Mouse (Mus musculus): ENCODE data around the gene Slc2a10.
"Not testable (repeated sequence)": the region's sequence is repeated elsewhere in the genome, so short reads cannot be mapped to it uniquely, and the experiment has no call there.

Gene Slc2a10

DNA sequence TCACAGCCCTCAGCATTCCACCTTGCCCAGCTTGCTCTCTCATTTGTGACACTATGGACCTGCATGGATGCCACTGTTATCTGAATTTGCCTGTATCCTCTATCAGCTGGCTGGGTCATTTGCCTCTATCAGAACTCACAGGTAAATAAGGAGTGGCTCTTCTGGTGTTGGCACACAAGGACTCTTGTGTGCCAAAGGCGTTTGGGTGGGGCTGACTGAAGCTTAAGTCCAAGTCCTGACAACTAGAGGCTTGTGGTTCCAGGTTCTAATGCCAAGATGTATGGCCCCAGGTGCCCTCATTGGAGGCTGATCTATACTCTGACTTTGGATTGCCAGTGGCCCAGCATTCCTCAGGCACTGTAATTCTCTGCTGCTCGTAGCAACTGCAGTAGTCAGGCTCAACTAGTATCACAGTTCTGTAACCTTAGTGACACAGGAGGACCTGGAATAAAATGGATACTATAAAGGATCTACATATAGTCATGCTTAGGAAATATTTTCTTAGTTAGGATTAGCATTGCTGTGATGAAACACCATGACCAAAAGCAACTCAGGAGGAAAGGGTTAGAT lies 5.8 kb upstream of the Slc2a10 start:
- no peak for ATAC-seq (ENCODE audit: insufficient number of reproducible peaks, low FRiP score, low TSS enrichment)

- ATAC-seq (ENCODE audit: insufficient number of reproducible peaks, low FRiP score, low TSS enrichment): no peak
These were observed 4.8 kb upstream of the Slc2a10 start for GRCm38 (mm10) chr2:165498816-165499215.

DNA sequence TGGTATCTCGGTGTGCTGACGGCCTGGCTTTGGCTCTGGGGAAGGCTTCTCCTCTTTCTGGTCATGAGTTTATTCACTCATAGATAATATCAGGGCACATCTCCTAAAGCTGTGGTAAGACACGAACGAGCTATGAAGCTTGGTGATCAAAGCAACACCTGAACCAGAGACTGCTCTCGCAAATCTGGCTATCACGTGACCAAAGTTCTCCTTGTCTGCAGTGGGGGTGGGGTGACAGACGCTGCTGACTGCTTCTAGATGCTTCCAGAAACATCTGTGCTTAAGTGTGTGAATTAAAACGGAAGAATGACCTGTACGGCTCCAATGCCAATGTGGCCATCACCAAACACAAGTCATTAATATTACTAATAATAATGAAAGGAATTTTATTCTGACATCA lies 6.1 kb downstream of the Slc2a10 start:
- no peak for ATAC-seq (ENCODE audit: insufficient number of reproducible peaks, low FRiP score, low TSS enrichment)

- no peak for ATAC-seq (ENCODE audit: insufficient number of reproducible peaks, low FRiP score, low TSS enrichment)
These were observed 6.9 kb downstream of the Slc2a10 start for GRCm38 (mm10) chr2:165510466-165510865.

- ATAC-seq (ENCODE audit: insufficient number of reproducible peaks, low FRiP score, low TSS enrichment): not testable (repeated sequence)
These were observed 7.4 kb downstream of the Slc2a10 start for GRCm38 (mm10) chr2:165510914-165511458.

- not testable (repeated sequence) for ATAC-seq (ENCODE audit: insufficient number of reproducible peaks, low FRiP score, low TSS enrichment)
These were observed 7.9 kb downstream of the Slc2a10 start for GRCm38 (mm10) chr2:165511530-165511929.

DNA sequence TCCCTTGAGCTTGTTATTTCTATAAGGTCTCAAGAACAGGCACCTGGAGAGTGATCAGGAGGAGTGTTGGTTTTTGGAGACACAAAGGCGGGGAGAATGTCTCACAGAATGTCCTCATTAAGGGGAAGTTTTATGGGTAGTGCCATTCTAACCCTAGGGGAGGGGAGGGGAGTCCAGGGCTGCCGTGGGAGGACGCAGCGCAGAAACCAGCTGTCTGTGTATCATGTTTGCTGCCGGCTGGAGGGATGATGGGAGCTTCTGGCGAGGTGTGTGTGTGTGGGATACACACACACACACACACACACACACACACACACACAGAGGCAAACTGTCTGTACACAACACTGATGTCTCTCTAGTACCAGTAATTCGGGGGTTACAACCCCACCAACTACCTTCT lies 8.8 kb downstream of the Slc2a10 start:
- no peak for ATAC-seq (ENCODE audit: insufficient number of reproducible peaks, low FRiP score, low TSS enrichment)

DNA sequence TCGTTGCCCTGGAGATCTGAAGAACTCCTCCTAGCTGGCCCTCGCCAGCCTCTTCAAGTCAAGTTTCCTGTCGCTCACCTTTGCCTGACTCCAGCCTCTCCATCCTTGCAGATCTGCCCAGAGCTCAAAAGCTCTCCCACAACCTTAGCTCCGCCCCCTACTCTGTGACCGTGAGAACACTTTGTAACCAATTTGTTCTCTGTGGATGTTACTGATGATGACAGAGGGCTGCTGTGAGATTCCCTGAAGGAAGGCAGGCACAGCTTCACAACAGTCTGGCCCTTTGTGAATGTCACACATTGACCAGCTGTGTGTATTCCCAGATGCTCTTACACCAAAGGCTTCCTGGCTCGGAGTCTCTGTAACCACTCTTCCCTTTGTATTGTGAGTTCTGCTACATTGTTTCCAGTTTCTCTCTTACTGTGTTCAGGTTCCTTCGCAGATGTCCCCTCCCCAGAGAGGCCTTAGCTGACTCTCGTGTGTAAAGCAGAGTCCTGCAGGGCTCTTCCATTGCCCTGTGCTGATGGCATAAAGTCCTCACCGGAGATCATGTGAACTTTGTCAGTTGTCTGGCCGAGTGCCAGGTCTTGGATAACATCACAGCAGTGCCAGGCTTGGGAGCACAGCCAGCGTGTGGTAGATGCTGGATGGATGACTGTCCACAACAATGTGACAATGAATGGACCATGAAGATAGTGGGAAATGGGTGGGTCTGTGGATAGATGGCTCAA lies 9.4 kb downstream of the Slc2a10 start:
- no peak for ATAC-seq (ENCODE audit: insufficient number of reproducible peaks, low FRiP score, low TSS enrichment)

DNA sequence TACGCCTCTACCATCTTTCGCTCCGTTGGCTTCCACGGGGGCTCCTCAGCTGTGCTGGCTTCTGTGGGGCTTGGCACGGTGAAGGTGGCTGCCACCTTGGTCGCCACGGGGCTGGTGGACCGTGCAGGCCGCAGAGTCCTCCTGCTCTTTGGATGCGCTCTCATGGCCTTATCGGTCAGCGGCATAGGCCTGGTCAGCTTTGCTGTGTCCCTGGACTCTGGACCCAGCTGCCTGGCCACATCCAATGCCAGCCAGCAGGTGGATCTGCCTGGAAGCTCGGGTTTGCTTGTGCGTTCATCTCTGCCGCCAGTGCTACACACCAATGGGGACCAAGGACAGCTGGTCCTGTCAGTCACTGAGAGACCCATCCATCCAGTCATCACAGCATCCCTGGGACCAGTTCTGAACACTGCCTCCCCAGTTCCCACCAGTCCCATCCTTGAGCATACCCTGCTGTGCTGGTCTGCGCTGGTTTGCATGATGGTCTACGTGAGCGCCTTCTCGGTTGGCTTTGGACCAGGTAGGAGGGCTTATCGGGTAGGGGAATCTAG lies 11.7 kb downstream of the Slc2a10 start:
- ATAC-seq (ENCODE audit: insufficient number of reproducible peaks, low FRiP score, low TSS enrichment): no peak

GRCm38 (mm10) chr2:165525609-165526008 lies 22.0 kb downstream of the Slc2a10 start:
- ATAC-seq (ENCODE audit: insufficient number of reproducible peaks, low FRiP score, low TSS enrichment): no peak

DNA sequence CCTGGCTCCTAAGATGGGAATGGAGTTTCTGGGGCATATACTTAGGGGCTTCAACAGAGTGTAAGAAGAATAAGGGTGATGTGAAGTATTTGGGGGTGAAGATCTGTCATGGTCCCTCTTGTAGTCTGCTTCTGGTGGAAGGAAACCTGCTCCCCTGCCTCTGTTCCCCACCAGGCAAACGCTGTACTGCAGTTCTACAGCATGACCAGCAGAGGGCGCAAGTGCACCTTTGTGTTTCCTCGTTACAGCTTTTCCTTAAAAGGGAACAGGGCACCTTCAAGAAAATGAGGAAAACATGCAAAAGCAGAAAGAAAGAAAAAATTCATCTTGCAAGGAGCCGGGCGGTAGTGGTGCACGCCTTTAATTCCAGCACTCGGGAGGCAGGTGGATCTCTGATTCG lies 25.5 kb downstream of the Slc2a10 start:
- ATAC-seq (ENCODE audit: insufficient number of reproducible peaks, low FRiP score, low TSS enrichment): no peak

DNA sequence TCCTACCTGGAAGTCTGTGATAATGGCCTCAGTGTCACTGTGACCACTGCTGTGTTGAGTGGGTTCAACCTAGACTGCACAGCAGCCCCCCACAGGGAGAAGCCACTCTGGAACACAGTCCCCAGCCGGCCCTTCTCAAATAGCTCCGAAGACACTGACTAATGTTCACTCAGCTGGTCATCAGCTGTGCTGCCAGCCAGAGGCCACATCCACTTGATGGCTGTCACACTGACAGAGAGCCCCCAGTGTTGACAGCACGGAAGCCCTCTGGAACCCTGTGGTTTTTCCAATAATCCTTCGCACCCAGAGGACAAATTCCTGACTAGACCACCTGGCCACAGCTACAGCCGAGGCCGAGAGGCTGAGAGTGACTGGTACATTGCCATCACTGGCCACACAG lies 30.2 kb downstream of the Slc2a10 start:
- no peak for ATAC-seq (ENCODE audit: insufficient number of reproducible peaks, low FRiP score, low TSS enrichment)

DNA sequence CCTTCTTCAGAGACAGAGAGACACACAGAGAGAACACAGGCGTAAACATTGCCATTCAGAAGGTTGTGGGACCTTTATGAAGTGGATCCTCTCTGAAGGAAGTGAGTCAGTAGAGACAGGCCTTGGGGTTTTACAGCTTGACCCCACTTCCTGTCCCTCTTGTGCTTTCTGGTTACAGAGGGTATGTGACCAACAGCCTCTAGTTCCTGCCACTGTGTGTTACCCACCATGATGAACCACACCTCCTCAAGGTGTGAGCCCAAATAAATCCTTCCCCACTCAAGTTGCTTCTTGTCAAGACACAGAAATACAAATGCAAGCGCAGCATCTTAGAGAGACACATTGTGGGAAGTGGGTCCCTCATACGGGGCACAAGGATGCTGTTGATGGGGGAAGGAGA lies 37.4 kb downstream of the Slc2a10 start:
- no peak for ATAC-seq (ENCODE audit: insufficient number of reproducible peaks, low FRiP score, low TSS enrichment)

- no peak for ATAC-seq (ENCODE audit: insufficient number of reproducible peaks, low FRiP score, low TSS enrichment)
These were observed 39.5 kb downstream of the Slc2a10 start for GRCm38 (mm10) chr2:165542939-165543669.

- ATAC-seq (ENCODE audit: insufficient number of reproducible peaks, low FRiP score, low TSS enrichment): no peak
These were observed 40.1 kb downstream of the Slc2a10 start for GRCm38 (mm10) chr2:165543670-165544016.

GRCm38 (mm10) chr2:165545687-165546086 lies 42.1 kb downstream of the Slc2a10 start:
- ATAC-seq (ENCODE audit: insufficient number of reproducible peaks, low FRiP score, low TSS enrichment): no peak

DNA sequence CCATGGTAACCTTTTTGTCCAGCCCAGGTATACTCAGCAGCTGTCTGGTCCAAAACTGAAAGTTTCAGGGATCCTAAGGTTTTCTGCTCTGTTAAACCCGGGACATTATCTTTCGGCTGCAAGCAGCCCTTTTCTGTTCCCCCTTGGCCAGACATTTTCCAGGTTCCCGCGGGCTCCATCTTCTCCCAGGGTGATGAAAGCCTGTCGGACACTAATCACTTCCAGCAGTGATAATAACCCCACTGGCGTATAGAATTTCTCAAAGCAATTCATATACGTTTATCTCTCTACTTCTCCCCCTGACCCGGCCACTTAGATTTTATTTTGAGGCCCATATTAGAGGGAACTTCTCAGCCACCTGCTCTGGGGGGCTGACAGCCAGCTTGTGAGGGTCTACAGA lies 42.8 kb downstream of the Slc2a10 start:
- ATAC-seq (ENCODE audit: insufficient number of reproducible peaks, low FRiP score, low TSS enrichment): no peak

GRCm38 (mm10) chr2:165547410-165547809 lies 43.8 kb downstream of the Slc2a10 start:
- no peak for ATAC-seq (ENCODE audit: insufficient number of reproducible peaks, low FRiP score, low TSS enrichment)

GRCm38 (mm10) chr2:165548627-165549026 lies 45.0 kb downstream of the Slc2a10 start:
- ATAC-seq (ENCODE audit: insufficient number of reproducible peaks, low FRiP score, low TSS enrichment): no peak

DNA sequence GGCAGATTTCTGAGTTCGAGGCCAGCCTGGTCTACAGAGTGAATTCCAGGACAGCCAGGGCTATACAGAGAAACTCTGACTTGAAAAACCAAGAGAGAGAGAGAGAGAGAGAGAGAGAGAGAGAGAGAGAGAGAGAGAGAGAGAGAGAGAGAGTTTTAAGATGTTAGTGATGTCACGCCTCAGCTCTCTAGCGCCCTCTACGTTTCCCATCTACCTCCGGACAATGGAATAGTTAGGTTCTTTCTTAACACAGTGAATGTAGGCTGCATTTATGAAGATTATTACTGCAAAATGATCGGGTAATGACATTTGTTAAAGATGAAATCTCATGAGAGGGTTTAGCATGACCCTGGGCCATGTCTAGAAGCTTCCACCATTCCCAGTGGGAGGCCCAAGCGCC lies 46.8 kb downstream of the Slc2a10 start:
- ATAC-seq (ENCODE audit: insufficient number of reproducible peaks, low FRiP score, low TSS enrichment): not testable (repeated sequence)

DNA sequence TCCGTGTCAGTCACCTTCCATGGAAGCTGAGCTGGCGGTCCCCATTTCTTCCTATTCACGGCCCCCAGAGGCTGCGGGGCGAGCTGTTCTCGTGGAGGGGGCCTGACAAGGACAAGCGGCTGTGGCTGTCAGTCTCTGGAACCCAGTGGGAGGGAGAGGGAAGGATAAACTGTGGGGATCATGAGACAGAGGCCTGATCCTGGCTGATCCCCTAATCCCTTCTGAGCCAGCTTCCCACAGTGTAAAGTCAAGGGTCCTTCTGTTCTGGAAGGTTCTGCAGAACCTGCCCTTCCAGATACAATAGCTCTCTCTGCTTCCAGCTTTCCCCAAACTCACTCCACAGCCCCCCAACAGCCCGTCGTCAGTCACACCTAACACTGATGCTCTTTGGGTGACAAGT lies 50.5 kb downstream of the Slc2a10 start:
- ATAC-seq (ENCODE audit: insufficient number of reproducible peaks, low FRiP score, low TSS enrichment): no peak

Data from cerebellum, adult (tissue).